Mouse (Mus musculus): ENCODE measurements around the gene Nrp2.

DNA sequence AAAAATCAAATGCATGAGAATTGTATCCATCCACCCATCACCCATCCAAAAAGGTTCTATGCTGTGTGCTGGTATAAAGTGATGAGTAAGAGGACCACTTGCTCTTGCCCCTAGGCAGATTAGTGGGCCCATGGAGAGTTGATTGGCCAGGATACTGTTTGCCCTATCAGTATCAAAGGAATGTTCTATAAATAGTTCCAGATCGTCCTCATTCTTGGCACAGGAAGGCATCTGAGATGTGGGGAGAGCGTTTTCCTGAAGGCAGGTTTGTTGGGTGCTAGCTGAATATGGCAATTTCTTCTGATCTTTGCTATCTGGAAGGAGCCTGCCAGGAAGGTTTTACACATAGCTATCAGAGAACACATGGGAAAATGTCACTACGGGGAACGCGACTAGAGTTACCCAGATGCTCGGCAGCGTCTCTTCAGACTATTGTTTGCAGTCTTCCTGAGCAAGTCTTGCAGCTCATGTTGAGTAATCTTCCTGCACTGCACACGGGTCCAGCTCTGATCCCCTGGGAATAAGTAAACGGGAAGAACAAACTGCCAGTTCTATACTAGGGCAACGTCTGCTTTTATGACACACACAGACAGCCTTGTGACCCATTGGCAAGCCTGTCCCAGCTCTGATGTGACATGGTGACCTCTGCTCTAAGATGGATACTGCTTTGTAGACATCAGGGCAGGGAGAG, 44.5 kb downstream of the Nrp2 start:
- TF ChIP-seq POLR2A (IDR thresholded peaks at IDR 0.05; ENCODE audit: control insufficient read depth in 1 of 2, insufficient read depth in 1 of 2, low read depth in 1 of 2, low read length in 2 of 2, poor library complexity in 1 of 2) (no peak), ZC3H11A (IDR thresholded peaks at IDR 0.05; ENCODE audit: low read depth, low read length) (no peak), CTCF (IDR thresholded peaks at IDR 0.05 in 2 of 3, conservative IDR thresholded peaks at IDR 0.05 in 1 of 3; ENCODE audit: control insufficient read depth in 1 of 3, insufficient read depth in 1 of 3, low read depth in 2 of 3, low read length in 3 of 3, poor library complexity in 1 of 3, severe bottlenecking in 1 of 3) (no peak), USF2 (IDR thresholded peaks at IDR 0.05; ENCODE audit: borderline replicate concordance in 1 of 2, insufficient read depth in 1 of 2, low read depth in 1 of 2, low read length in 2 of 2) (no peak), MEF2A (IDR thresholded peaks at IDR 0.05; ENCODE audit: extremely low read depth, insufficient replicate concordance, low read depth, low read length, poor library complexity, severe bottlenecking) (no peak), GABPA (IDR thresholded peaks at IDR 0.05; ENCODE audit: low read depth, low read length) (no peak), SMC3 (IDR thresholded peaks at IDR 0.05; ENCODE audit: low read depth, low read length) (no peak), BHLHE40 (IDR thresholded peaks at IDR 0.05; ENCODE audit: borderline replicate concordance, low read depth, low read length) (no peak), GATA1 (IDR thresholded peaks at IDR 0.05; ENCODE audit: low read depth, low read length) (no peak)
